Mouse (Mus musculus) E14TG2a.4 (cell line): ENCODE data around the gene Hist1h2bh.

Experiments
- CTCF ChIP-seq: conservative IDR thresholded peaks from 2 replicates; pipeline ENCODE4 v1.5.1; 2014; ENCODE audit warnings: low read length
- NANOG ChIP-seq: IDR thresholded peaks from 2 replicates; pipeline ENCODE4 v1.6.1; 2014; ENCODE audit warnings: borderline replicate concordance, low read length, mixed read lengths

DNA sequence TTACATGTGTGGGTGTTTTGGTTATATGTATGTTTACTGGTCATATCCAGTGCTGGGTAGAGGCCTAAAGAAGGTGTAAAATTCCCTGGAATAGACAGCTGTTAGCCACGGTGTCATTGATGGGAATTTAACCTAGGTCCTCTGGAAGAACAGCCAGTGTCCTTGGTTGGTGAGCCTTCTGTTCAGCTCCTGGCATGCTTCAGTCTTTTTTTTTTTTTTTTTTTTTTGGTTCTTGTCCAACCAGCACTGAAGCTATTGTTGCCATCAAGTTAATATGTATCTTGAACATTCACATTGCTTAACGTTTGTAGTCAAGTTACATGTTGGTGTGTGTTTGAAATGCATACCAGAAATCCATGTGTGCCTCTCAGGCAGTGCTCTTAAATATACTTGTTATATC is 21.3 kb upstream of the Hist1h2bh start:
- TF ChIP-seq CTCF (no peak), NANOG (no peak)
